Mouse (Mus musculus) lung, embryonic 14.5 days (tissue): Measurements from ENCODE around the gene Slc51a. TPM values are rescaled to one million over a fixed set of nuclear protein-coding genes. Genes with fewer than 3 reads are reported as not detected.
A peak's percentile ranks its signal among the peaks of the same experiment; 100 is the strongest.

Source experiments
- ATAC-seq: fragments of 200-750 bp; cut with Nextera tagmentation; 2 replicates; pipeline ENCODE4 v1.8.0; 2017; ENCODE audit warnings: mild to moderate bottlenecking, moderate TSS enrichment, moderate library complexity; ENCODE audit not compliant: insufficient read depth
- DNase-seq: peaks from one replicate; pipeline ENCODE4 v3.0.0-alpha.2; 2015
- H3K27ac ChIP-seq: fragments of 300-500 bp; sonication (generic); 2 replicates; pipeline ENCODE4 v1.5.1; 2014; ENCODE audit warnings: low read depth, mild to moderate bottlenecking, moderate library complexity
- H3K27me3 ChIP-seq: fragments of 300-500 bp; sonication (generic); 2 replicates; pipeline ENCODE4 v1.6.1; 2014; ENCODE audit warnings: low read length, control low read depth; ENCODE audit not compliant: insufficient read depth
- H3K36me3 ChIP-seq: fragments of 300-500 bp; sonication (generic); 2 replicates; pipeline ENCODE4 v1.6.1; 2014; ENCODE audit warnings: control low read depth; ENCODE audit not compliant: insufficient read depth
- H3K4me1 ChIP-seq: fragments of 300-500 bp; sonication (generic); 2 replicates; pipeline ENCODE4 v1.6.1; 2014; ENCODE audit warnings: antibody characterized with exemption, control low read depth; ENCODE audit not compliant: insufficient read depth
- H3K4me2 ChIP-seq: fragments of 300-500 bp; sonication (generic); 2 replicates; pipeline ENCODE4 v1.6.1; 2014; ENCODE audit warnings: mild to moderate bottlenecking
- H3K4me3 ChIP-seq: fragments of 300-500 bp; sonication (generic); 2 replicates; pipeline ENCODE4 v1.5.1; 2014; ENCODE audit warnings: low read depth, low read length
- H3K9ac ChIP-seq: fragments of 300-500 bp; sonication (generic); 2 replicates; pipeline ENCODE4 v1.6.1; 2014
- H3K9me3 ChIP-seq: fragments of 300-500 bp; sonication (generic); 2 replicates; pipeline ENCODE4 v1.6.1; 2016; ENCODE audit warnings: low read depth, low read length, control low read depth
- CTCF ChIP-seq: IDR thresholded peaks from 2 replicates; pipeline ENCODE4 v1.5.1; 2016; ENCODE audit warnings: antibody characterized with exemption, low read depth
- WGBS: fragments of 180-500 bp; shearing (Covaris S2); extraction: QIAGEN DNeasy Blood & Tissue Kit; methylation state at CpG from one replicate; pipeline ENCODE4 v1.1.7; 2014; 5-methylcytosine and 5-hydroxymethylcytosine counted together
- polyA plus RNA-seq: library from polyadenylated mRNA; unstranded; fragments of >200 nt; fragmentation: Nextera tagmentation; extraction: Ambion mirVana; gene quantifications from 2 replicates; pipeline ENCODE4 v1.2.1, GENCODE M21; 2014

Slc51a gene
- polyA plus RNA-seq, 1 experiment from 2014 or later = 0.24 TPM

DNA sequence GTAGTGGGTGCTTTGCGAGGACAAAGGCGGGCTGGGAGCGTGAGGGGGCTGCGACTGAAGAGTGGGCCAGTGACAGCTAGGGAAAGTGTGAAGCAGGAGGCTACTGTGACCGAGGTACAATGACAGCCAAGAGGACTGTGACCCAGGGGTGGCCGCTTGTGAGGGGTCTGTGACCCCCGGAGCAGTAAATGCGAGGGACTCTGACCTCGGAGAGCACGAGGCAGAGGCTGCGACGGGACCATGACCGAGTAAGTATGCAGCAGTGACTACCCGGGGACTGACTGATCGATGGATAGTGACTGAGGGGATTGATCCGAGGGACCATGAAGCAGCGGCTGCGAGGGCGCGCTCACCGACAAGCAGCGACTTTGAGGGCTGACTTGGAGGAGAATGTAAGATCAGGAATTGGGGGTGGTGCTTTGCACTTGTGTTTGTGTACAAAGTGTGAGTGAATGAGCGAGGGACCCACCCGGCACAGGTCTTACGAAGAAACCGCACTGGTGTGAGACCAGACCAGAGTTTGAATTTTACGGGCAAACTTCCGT is 56.6 kb downstream of the Slc51a start:
- H3K9me3 ChIP-seq = no peaks in the 10 kb centered on the region
- peak overlapping the region; percentile 78 for H3K9ac ChIP-seq
- DNase-seq = peak; percentile 41
- H3K4me2 ChIP-seq = peak overlapping the region; percentile 89
- H3K36me3 ChIP-seq = no peaks in the 10 kb centered on the region
- no peak for TF ChIP-seq CTCF
- no peaks in the 10 kb centered on the region for H3K4me1 ChIP-seq
- H3K27ac ChIP-seq = peak overlapping the region; percentile 76
- ATAC-seq = peak; percentile 44
- peak overlapping the region; percentile 86 for H3K4me3 ChIP-seq
- WGBS = under 1% methylated on average over 28 of the region's 28 CpGs
- no peaks in the 10 kb centered on the region for H3K27me3 ChIP-seq

DNA sequence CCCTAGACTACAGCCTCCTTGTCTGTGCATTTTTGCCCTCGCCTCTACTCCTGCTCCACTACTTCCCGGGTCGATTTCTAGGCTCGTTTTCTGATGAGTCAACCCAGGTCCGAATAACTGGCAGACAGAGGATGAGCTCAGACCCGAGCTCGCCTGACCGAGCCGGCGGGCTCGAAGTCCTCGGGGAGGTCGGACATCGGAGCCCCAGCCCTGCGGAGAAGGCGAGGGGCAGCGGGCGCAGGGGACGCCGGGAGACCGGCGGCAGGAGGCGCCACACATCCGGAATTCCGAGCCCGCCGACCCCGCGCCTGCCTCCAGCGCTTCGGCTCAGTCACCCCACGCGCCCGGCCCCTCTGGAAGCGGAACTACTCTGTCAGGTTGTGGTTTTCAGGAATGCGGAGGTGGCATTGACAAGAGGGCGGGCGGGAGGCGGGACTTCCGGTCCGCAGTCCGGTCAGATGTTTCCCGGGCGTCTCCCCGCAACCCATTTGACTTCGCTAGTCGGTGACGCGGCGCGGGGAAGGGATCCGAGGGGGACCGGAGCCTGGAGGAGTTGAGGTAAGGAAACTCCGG is 57.1 kb downstream of the Slc51a start, which contains the start of gene Pcyt1a:
Gene Pcyt1a, plus strand, starts transcription at position 448 of the 573 bp plus-strand sequence.
- no peaks in the 10 kb centered on the region for H3K9me3 ChIP-seq
- H3K27me3 ChIP-seq = no peaks in the 10 kb centered on the region
- H3K4me1 ChIP-seq = no peaks in the 10 kb centered on the region
- peak within 1 kb of the TSS; percentile 78 for H3K9ac ChIP-seq
- no peaks in the 10 kb centered on the region for H3K36me3 ChIP-seq
- peak within 1 kb of the TSS; percentile 86 for H3K4me3 ChIP-seq
- DNase-seq (peak; percentile 94), ATAC-seq (peak; percentile 98)
- H3K4me2 ChIP-seq = peak within 1 kb of the TSS; percentile 89
- under 1% methylated on average over 54 of the region's 54 CpGs for WGBS
- peak within 1 kb of the TSS; percentile 76 for H3K27ac ChIP-seq
- TF ChIP-seq CTCF = no peak; the same call in 1 of the 2 replicates

DNA sequence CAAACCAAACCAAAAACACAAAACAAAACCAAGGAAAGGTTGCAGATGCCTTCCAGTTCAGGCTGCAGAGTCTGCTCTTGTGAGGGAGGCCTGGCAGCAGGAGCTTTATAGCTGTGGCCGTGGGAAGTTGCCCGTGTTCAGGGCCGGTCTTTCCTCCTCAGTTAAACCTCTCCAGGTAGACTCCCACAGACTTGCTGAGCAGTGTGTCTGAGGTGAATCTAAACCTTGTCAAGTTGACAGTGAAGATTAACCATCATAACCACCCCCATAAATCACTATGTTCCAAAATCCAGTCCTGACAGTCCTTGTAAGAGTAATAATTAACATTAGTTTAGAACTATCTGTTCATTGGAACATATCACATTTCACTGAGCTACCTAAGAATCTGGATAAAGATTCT is 60.2 kb downstream of the Slc51a start:
- no peaks in the 10 kb centered on the region for H3K4me1 ChIP-seq
- H3K9me3 ChIP-seq = no peaks in the 10 kb centered on the region
- no peak overlapping the region for H3K4me2 ChIP-seq
- no peaks in the 10 kb centered on the region for H3K36me3 ChIP-seq
- no peak for TF ChIP-seq CTCF
- no peaks in the 10 kb centered on the region for H3K27me3 ChIP-seq
- 77% methylated on average over 3 of the region's 3 CpGs for WGBS
- no peak overlapping the region for H3K4me3 ChIP-seq
- no peak overlapping the region for H3K9ac ChIP-seq
- DNase-seq (no peak), ATAC-seq (no peak)
- H3K27ac ChIP-seq = no peak overlapping the region

Other genes starting within 250 kb of the Slc51a start
- 19.9 and 23.9 TPM in 2 replicates for gene Fbxo45, start 240.7 kb downstream of the Slc51a start, polyA plus RNA-seq
- 17.3 and 20.4 TPM in 2 replicates for gene Wdr53, start 240.7 kb downstream of the Slc51a start, polyA plus RNA-seq
- not detected in 2 replicates for gene Smco1, start 216.4 kb downstream of the Slc51a start, polyA plus RNA-seq
- gene Rnf168, start 210.4 kb downstream of the Slc51a start, polyA plus RNA-seq = 32.3 and 36.1 TPM in 2 replicates
- gene Ubxn7, start 155.6 kb downstream of the Slc51a start, polyA plus RNA-seq = 20.8 and 23.2 TPM in 2 replicates
- not detected in 2 replicates for gene Tm4sf19, start 87.4 kb downstream of the Slc51a start, polyA plus RNA-seq
- 27.7 and 28.1 TPM in 2 replicates for gene Tctex1d2, start 68.2 kb downstream of the Slc51a start, polyA plus RNA-seq
- gene Pcyt1a, start 57.0 kb downstream of the Slc51a start, polyA plus RNA-seq = 39.5 and 40.4 TPM in 2 replicates
- not detected in 2 replicates for gene Zdhhc19, start 8.4 kb upstream of the Slc51a start, polyA plus RNA-seq
- 64.5 and 71.2 TPM in 2 replicates for gene Tfrc, start 121.0 kb upstream of the Slc51a start, polyA plus RNA-seq
- gene Tnk2, start 156.0 kb upstream of the Slc51a start, polyA plus RNA-seq = 20.0 and 21.6 TPM in 2 replicates
- 0.67 and 0.93 TPM in 2 replicates for gene Muc4, start 248.0 kb upstream of the Slc51a start, polyA plus RNA-seq